Mouse (Mus musculus): ENCODE data around the gene Fosl1. TPM values are rescaled to one million over a fixed set of nuclear protein-coding genes. Genes with fewer than 3 reads are reported as not detected.
A peak's percentile ranks its signal among the peaks of the same experiment; 100 is the strongest.
"Not testable (repeated sequence)": the region's sequence is repeated elsewhere in the genome, so short reads cannot be mapped to it uniquely, and the experiment has no call there.

The Fosl1 gene
- total RNA-seq (2017), result 0.49 to 2.6 TPM (median 2.0 TPM) in 3 replicates

DNA sequence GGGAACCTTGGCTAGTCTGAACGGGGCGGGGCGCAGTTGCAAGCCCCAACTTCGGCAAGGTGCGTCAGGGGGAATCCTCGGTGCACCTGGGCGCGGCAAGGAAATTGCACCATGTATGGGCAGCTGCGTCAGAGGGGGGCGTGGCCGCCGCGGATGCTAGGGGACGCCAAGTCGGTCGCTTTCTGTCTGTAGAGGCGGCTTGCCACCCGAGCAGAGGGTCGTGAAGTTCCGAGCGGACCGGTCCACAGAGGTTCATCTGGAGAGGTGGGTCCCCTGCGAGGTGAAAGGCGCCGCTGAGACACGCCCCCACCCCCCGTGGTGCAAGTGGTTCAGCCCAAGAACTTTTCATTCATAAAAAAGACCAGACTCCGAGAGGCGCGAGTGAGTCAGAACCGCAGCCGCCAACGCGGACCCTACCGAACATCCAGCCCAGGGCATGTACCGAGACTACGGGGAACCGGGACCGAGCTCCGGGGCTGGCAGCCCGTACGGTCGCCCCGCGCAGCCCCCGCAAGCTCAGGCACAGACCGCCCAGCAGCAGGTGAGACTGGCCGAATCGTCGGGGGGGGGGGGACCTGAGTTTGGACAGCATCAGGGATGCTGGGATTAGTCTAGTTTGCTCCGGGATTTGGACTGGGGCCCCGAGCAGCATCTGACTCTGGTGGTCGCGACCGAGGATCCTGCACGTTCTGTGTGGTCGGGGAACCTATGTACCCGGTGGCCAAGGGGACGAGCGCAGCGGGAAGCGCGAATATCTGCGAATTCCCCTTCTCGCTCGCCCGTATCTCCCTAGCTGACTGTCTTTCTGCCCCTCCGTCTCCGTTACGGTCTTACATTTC is at the start of gene Fosl1:
TSS of gene Fosl1 (plus strand) at position 33 of the 839 bp plus-strand sequence.
- ATAC-seq (replicated peaks; ENCODE audit: insufficient number of reproducible peaks, low FRiP score, low TSS enrichment, poor library complexity, severe bottlenecking), result peak; percentile 64

DNA sequence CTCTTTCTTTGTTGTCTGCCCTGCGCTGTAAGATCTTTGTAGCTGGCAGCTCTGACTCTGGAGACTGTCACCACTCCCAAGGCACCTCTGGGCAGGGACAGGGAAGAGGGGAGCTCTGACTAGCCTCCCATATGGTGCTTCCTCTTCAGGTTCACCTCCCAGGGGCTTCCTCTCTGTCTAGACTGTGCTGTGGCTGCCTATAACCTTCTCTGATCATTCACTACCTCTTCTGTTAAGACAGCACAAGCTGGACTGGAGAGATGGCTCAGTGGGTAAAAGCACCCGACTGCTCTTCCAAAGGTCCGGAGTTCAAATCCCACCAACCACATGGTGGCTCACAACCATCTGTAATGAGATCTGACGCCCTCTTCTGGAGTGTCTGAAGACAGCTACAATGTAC is 46.3 kb upstream of the Fosl1 start:
- not testable (repeated sequence) for ATAC-seq (replicated peaks; ENCODE audit: insufficient number of reproducible peaks, low FRiP score, low TSS enrichment, poor library complexity, severe bottlenecking)

DNA sequence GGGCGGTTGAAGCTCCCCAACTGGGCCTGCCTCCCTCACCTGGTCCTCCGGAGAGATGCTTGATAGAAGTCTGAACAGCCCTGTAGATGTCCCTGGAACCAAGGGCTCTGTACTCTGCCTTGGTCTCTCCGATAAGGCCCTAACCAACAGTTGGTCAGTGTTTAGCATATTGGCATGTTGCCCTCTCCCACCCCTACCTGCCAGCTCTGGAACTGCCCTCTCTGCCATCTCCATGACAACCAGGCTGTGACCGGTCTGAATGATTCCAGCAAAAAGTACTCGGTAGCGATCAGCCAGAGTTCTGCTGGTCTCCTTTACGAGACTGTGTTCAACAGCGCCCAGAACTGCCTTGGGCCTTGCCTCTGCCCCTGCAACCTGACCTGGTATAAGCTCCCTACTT is 45.1 kb upstream of the Fosl1 start, which contains the start of gene Tsga10ip:
TSS of gene Tsga10ip (minus strand) at position 234 of the 400 bp plus-strand sequence.
- ATAC-seq (replicated peaks; ENCODE audit: insufficient number of reproducible peaks, low FRiP score, low TSS enrichment, poor library complexity, severe bottlenecking), result no peak

DNA sequence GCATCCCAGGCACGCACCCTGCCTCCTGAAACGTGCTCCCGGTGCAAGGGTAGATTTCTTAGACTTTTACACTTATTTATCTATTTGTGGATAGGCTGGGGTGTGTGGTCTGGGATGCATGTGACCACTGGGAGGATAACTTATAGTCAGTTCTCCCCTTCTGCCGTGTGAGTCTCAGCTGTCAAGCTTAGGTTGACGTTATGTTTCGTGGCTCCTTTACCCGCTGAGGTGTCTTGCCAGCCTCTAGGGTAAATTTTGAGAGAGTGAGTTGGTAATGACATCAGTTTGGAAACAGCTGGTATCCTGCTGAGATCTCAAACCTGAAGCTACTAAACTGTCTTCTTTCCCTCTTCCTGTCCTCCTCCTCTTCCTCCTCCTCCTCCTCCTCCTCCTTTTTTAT is 41.4 kb upstream of the Fosl1 start:
- peak; percentile 4; the same call in 1 of the 2 replicates for ATAC-seq (replicated peaks; ENCODE audit: insufficient number of reproducible peaks, low FRiP score, low TSS enrichment, poor library complexity, severe bottlenecking)

DNA sequence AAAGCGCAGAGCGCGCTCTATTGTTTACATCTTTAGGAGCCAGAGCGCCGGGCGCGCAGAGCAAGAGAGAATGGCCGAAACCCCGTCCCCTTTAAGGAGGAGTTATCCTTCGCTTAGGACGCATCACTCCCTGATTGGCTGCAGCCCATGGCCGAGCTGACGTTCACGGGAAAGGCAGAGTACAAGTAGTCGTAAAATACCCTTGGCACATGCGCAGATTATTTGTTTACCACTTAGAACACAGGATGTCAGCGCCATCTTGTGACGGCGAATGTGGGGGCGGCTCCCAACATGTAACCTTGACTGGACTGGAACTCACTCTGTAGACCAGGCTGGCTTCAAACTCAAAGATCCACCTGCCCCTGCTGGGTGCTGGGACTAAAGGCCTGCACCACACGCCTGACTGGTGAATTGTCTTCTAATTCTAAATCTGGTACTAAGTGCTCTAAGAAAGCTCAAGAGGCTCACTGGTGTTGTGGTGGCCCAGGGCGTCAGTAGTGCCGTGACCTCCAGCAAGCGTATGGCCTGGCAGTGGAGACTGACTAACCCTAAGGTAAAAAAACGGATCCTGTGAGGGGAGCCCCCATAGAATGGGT is 40.7 kb upstream of the Fosl1 start:
- peak; percentile 16 for ATAC-seq (replicated peaks; ENCODE audit: insufficient number of reproducible peaks, low FRiP score, low TSS enrichment, poor library complexity, severe bottlenecking)

DNA sequence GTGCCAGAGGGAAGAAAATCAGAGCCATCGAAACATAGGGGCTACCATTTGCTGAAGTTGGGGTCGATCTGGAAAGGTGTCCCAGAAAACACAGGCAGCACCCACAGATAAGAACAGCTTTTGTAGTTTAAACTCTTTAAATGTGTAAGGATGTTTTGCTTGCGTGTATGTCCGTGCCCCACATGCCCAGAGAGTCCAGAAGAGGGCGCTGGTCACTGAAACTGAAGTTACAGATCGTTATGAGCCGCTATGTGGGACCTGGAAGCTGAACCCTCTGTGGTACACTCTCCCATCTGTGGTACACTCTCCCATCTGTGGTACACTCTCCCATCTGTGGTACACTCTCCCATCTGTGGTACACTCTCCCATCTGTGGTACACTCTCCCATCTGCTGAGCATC is 40.2 kb upstream of the Fosl1 start:
- peak; percentile 34 for ATAC-seq (replicated peaks; ENCODE audit: insufficient number of reproducible peaks, low FRiP score, low TSS enrichment, poor library complexity, severe bottlenecking)

DNA sequence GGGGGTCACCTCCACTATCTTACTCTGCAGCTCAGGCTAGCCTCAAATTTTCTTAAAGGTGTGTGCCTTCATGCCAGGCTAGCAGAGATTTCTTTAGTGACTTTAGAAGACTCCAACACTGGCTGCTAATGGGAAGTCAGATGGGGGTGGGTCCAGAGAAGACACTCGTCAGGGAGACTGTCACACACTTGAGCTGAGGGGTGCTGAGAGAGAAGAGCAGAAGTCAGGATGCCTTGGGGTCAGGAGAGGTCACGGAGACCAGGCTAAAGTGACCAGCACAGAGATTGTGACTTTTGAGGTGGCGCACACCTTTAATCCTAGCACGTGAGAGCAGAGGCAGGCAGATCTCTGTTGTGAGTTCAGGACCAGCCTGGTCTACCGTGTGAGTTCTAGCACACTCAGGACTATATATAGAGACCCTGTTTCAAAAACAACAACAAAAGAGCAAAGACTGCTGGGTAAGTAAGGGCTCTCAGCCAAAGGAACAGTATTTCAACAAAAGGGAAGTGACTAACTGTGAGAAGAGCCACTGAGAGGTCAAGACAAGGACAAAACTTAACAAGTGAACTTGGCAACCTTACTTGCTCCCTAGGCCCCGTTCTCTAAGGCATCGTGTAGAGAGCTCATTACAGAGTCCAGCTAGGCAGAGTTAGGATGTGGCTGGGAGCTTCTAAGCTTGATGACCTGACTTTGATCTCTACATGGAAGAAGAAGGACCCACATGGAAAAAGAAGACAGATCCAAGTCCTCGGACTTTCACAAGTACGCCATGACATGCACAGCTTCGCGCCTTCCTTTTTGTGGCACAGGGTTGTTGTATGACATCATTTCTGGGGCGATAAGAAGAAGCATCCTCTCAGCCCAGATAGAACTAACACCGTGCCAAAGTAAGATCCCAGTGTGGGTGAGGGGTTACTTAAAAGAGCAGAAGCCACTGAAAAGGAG is 39.0 kb upstream of the Fosl1 start:
- peak; percentile 62 for ATAC-seq (replicated peaks; ENCODE audit: insufficient number of reproducible peaks, low FRiP score, low TSS enrichment, poor library complexity, severe bottlenecking)

DNA sequence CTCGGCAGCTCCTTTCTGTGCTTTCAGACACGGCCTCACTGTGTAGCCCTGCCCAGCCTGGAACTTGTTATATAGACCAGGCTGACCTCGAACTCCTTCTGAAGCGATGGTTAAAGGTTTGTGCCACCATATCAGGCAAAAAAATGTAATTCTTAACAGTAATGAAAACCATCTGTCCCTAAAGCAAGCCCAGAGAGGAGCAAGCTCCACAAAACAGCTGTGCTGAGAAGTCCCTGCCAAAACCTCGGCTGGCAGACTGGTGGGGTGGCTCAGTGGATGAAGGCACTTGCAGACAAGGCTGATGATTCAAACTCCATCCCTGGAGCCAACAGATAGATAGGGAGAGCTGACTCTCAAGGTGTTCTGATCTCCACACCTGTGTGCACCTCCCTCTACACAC is 38.3 kb upstream of the Fosl1 start:
- ATAC-seq (replicated peaks; ENCODE audit: insufficient number of reproducible peaks, low FRiP score, low TSS enrichment, poor library complexity, severe bottlenecking), result no peak

DNA sequence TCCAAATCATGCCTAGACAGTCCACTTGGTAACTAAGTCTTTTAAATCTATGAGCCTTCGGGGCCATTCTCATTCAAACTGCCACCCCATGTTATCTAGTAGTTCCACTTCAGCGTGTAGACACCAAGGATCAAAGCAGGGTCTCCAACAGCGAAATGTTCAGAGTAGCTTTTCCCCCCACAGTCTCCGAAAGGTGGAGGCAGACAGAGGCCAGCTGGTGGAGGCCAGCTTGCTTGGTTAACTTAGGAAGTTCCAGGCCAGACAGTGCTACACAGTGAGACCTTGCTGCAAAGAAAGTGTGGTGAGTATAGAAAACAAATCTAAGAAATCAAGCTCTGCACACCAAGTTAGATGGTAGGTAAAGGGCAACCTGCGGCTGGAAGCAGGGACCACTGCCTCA is 36.7 kb upstream of the Fosl1 start:
- no peak for ATAC-seq (replicated peaks; ENCODE audit: insufficient number of reproducible peaks, low FRiP score, low TSS enrichment, poor library complexity, severe bottlenecking)

DNA sequence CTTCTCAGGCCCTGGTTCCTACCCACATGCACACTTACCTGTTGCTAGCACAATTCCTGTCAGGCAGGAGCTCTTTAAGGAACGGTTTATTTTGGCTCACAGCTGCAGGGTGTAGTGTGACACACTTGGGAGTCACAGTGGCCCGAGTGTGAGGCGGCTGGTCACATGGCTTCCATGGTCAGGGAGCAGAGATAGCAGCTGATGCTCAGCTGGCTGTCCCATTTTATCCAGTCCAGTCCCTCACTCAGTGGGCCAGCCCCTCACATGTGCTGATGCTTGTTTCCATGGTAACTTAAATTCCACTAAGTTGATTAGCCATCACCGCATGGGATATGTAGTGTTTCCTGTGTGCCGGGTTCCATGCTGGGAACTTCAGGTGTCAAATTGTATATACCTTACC is 35.4 kb upstream of the Fosl1 start:
- no peak for ATAC-seq (replicated peaks; ENCODE audit: insufficient number of reproducible peaks, low FRiP score, low TSS enrichment, poor library complexity, severe bottlenecking)

DNA sequence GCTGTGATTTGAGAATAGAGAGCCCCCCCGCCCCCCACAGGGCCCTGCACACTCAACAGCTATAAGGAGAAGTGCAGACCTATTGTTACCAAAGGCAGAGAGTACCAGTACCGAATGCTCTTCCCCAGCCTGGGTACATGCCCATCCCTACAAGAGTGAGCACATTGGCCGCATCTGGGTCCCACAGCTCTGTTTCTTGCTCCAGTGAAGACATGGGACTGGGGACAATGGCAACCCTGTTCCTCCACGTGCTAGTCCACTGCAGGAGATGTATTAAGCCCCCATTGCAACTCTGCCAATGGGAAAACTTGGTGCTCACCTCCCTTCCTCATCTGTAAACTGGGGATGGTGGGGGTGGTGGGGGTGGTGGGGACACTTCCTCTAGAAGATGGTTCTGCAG is 33.5 kb upstream of the Fosl1 start:
- no peak for ATAC-seq (replicated peaks; ENCODE audit: insufficient number of reproducible peaks, low FRiP score, low TSS enrichment, poor library complexity, severe bottlenecking)

DNA sequence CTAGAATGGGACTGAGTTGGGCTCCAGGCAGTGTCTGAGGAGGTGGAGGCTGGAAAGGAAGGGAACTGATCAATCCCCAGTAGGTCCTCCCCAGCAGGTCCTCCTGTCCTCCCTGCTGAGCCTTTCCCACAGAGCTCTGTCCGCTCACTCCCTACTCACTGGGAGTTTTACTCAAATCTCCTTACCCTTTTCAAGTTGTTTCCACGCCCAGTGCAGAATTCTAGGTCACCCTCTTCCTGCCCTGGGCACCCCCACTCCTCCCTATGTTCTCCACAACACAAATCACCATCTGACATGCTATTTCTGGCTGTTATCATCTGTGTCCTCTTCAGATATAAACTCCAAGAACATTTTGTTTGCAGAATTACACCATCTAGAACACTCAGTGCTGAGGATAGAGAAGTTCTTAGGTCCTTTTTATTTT is 32.8 kb upstream of the Fosl1 start:
- no peak for ATAC-seq (replicated peaks; ENCODE audit: insufficient number of reproducible peaks, low FRiP score, low TSS enrichment, poor library complexity, severe bottlenecking)

DNA sequence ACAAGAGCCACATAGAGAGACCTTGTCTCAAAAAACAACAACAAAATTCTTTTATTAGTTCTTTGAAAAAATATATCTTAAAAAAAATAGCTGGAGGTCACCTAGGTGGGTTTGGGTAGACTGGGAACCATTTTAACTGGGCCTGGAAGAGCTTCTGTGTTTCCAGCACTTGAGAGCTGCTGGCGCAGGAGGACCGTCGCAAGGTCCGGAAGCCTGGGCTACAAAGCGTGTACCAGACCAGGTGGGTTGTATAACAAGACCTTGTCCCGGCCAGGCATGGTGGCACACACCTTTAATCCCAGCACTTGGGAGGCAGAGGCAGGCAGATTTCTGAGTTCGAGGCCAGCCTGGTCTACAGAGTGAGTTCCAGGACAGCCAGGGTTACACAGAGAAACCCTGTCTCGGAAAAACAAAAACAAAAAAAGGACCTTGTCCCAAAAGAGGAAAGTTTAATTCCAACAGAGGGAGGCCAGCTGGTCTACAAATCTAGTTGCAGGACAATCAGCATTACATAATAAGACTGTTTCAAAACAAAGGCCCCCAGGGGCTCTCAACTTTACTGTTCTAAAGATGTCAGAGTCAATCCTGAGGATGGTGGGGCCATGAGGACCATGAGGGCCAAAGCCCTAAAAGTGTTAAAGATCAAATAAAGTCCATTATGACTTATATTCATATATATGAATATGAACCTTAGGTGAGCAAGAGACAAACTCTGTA is 28.4 kb upstream of the Fosl1 start:
- no peak for ATAC-seq (replicated peaks; ENCODE audit: insufficient number of reproducible peaks, low FRiP score, low TSS enrichment, poor library complexity, severe bottlenecking)

DNA sequence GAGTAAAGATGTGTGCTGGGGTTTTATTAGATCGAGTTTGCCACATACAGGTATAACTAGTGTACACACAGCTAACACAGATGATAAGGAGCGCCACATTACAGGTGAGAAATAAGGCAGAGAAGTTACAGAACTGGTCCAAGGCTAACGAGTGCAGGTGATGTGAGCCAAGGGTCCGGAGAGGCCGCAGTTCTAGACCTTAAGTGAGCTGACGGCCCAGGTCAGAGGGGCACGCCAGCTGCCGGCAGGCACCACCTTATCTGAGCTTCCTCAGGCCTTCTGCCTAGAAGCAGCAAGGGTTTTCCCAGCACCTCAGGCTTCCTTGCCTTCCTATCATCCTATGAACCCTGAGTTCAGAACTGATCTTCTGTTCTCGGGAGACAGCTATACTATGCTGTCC is 27.7 kb upstream of the Fosl1 start:
- no peak for ATAC-seq (replicated peaks; ENCODE audit: insufficient number of reproducible peaks, low FRiP score, low TSS enrichment, poor library complexity, severe bottlenecking)

DNA sequence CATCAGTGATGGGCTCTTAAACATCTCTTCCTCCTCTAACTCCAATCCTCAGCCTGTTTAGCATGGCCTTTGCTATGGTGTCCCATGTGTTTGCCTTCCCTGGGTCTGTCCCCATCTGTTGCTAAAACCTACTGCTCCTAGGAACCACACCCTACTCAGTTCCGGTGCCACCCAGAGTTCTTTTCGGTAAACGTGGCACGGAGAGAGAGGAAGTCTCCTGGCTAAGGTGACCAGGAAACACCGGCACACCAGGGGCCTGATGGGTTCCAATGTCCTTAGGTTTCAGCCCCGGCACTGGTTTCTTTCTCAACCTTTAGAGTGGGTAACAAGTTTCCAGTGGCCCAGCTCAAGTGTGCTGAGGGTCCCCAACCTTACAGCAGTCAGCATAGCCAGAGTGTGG is 26.8 kb upstream of the Fosl1 start:
- no peak for ATAC-seq (replicated peaks; ENCODE audit: insufficient number of reproducible peaks, low FRiP score, low TSS enrichment, poor library complexity, severe bottlenecking)

DNA sequence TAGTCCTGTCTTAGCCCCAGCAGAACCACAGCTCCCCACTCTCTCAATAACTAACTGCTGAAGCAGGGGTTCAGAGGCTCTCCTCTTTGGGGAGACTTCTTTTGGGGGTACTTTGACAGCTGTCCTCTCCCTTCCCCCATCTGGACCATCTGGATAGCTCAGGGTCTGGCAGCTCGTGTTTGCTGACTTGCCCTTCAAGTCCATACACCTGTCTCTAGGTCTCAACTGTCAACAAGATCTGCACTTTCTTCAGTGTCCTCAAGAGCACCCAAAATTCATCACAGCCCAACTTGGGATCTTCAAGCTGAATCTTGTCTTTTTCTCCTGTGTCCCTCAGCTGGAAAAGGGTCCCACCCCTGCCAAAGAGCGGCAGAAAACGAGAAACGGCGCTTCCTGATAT is 25.6 kb upstream of the Fosl1 start:
- no peak for ATAC-seq (replicated peaks; ENCODE audit: insufficient number of reproducible peaks, low FRiP score, low TSS enrichment, poor library complexity, severe bottlenecking)

DNA sequence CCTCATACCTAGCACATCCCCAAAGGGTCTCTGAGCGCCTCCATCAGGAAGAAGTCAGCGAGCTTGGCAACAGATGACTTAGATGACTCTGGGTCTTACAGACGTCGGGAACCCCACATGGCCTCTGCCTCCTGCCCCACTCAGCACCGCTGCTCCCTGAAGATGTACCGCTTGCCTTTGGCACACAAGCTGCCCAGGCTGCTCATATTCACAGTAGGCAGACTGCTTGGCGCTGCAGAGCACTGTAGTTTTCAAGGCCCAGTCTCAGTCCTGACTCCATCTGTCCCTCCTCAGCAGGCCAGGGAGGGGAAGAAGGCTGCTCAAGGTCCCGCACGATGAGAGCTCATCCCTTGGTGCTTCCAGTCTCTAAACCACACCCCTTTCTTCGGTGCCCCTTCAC is 25.1 kb upstream of the Fosl1 start:
- ATAC-seq (replicated peaks; ENCODE audit: insufficient number of reproducible peaks, low FRiP score, low TSS enrichment, poor library complexity, severe bottlenecking), result no peak

DNA sequence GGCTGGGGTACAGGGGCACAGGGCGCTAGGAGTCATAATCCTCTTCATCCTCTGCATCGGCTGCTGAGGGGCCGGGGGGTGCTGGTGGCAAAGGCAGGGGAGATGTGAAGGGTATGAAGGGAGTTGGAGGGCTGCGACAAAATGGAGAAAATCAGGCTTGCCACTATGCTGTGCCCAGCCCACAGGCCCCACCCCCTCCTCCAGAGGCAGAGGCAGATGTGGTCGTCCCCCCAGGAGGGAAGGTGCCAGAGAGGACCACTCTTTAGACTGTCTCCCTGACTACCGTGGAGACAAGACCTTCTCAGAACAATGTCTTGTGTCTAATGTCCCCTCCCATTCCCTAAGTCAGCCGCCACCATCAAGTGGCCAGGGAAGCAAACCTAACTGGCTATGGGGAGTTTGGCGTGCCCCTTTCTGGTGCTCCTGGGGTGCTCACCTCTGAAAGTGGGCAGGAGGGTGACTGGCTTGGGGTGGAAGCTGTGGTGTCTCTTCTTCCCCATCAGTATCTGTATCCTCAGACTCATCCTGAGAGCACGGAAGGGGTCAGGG is 24.4 kb upstream of the Fosl1 start:
- ATAC-seq (replicated peaks; ENCODE audit: insufficient number of reproducible peaks, low FRiP score, low TSS enrichment, poor library complexity, severe bottlenecking), result no peak
